Mouse (Mus musculus) heart, adult 2 months (tissue): ENCODE measurements around the gene Aoah.

Experiments used
- CTCF ChIP-seq: fragments of 200-600 bp; IDR thresholded peaks from 2 replicates; pipeline ENCODE4 v1.8.1; 2022; ENCODE audit warnings: antibody characterized with exemption, mild to moderate bottlenecking, moderate library complexity
- EP300 ChIP-seq: fragments of 200-500 bp; IDR thresholded peaks from 2 replicates; pipeline ENCODE4 v1.6.1; 2011; ENCODE audit warnings: low read depth, low read length, control low read depth; ENCODE audit not compliant: insufficient read depth
- POLR2A ChIP-seq: fragments of 200-500 bp; IDR thresholded peaks from 2 replicates; pipeline ENCODE4 v1.6.1; 2011; ENCODE audit warnings: mild to moderate bottlenecking, low read depth, low read length, control low read depth; ENCODE audit not compliant: insufficient read depth

DNA sequence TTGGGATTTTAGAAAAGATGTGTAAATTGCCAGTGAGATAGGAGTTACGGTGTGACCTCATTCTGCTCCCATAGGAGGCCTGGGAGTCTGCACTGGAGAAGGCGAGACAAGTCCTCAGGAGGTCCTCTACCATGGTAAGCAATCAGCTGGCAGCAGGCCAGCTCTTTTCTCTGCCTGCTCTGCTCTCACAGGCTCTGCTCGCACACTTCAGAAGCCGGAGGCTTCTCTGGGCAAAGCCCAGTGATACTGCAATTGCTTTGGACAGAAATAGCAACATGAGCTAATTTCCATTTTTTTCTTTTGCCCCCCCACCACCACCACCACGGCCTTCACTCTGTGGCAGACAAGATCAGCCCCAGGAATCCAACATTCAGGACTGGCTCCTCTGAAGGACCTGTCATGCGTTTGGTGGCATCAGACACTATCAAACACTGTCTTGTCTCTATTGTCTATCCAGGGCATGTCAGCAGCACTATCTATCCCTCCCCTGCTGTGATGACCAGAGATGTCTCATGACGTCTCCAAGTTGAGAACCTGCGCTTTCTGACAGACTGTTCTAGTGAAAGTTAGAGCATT lies 106.6 kb downstream of the Aoah start:
- TF ChIP-seq EP300, result no peak
- TF ChIP-seq CTCF, result no peak
- no peak for TF ChIP-seq POLR2A
